Mouse (Mus musculus): ENCODE results near the gene Npr1. TPM values are rescaled to one million over a fixed set of nuclear protein-coding genes. Genes with fewer than 3 reads are reported as not detected.
A peak's percentile ranks its signal among the peaks of the same experiment; 100 is the strongest.

The Npr1 gene
- total and polyA plus RNA-seq, 2 experiments, result 5.6 to 13.2 TPM

- no peak overlapping the region for H3K4me3 ChIP-seq (ENCODE audit: insufficient read depth, low read depth, low read length)
- no peak for DNase-seq (ENCODE audit: extremely low read depth, low read depth, low spot score)
- WGBS, result 18% methylated on average over 3 of the region's 3 CpGs
These were observed 6.5 kb upstream of the Npr1 start for GRCm38 (mm10) chr3:90472213-90472612.

GRCm38 (mm10) chr3:90467618-90468300 lies 2.1 kb upstream of the Npr1 start:
- 98% methylated on average over 10 of the region's 10 CpGs for WGBS
- TF ChIP-seq POLR2A (IDR thresholded peaks at IDR 0.05; ENCODE audit: extremely low read depth, insufficient read depth, low read length), result no peak
- TF ChIP-seq CTCF (IDR thresholded peaks at IDR 0.05; ENCODE audit: low read depth, low read length), result no peak
- H3K4me3 ChIP-seq (ENCODE audit: insufficient read depth, low read depth, low read length), result no peak overlapping the region

More at GRCm38 (mm10) chr3:90472213-90472612, 6.5 kb upstream of the Npr1 start:
- TF ChIP-seq POLR2A (IDR thresholded peaks at IDR 0.05; ENCODE audit: extremely low read depth, insufficient read depth, low read length), result no peak
- TF ChIP-seq CTCF (IDR thresholded peaks at IDR 0.05; ENCODE audit: low read depth, low read length), result no peak
- Histone ChIP-seq H3K9ac (ENCODE audit: low read depth, low read length) (no peak overlapping the region), H3K79me2 (ENCODE audit: control insufficient read depth, insufficient read depth, low read length) (no peaks in the 10 kb centered on the region; the same call in 1 of the 2 replicates), H3K27ac (replicated peaks; ENCODE audit: insufficient read depth, low read depth, low read length) (no peak overlapping the region), H3K4me1 (ENCODE audit: control insufficient read depth, insufficient read depth, low read length) (peaks cover 3% of the 10 kb centered on the region; the same call in 1 of the 2 replicates), H3K27me3 (ENCODE audit: control insufficient read depth, insufficient read depth, low read length) (no peaks in the 10 kb centered on the region), H3K36me3 (ENCODE audit: control insufficient read depth, insufficient read depth, low read length) (no peaks in the 10 kb centered on the region)

DNA sequence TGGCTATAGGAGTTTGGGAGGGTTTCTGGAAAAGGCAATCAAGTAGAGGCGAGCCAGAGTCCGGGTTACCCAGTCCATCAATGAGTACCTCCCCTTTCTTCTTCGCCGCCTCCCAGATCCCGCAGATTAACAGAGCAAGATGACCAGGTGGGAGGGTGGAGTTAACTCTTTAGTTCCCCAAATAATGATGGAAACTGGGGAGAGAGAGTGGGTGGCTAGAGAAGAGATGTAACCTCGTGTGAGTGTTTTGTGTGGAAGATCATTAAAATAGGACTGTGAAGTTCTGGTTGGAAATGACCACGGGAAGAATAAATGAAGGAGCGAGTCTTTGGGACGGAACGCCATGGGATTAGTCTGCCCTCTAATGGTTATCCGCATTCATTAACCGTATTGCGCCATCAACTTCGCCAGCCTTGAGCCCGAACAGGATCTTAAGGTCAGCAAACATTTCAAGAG lies 673 bp upstream of the Npr1 start:
- no peaks in the 10 kb centered on the region for H3K4me1 ChIP-seq (ENCODE audit: control insufficient read depth, insufficient read depth, low read length)
- TF ChIP-seq CTCF (IDR thresholded peaks at IDR 0.05; ENCODE audit: low read depth, low read length) (peak; percentile 73), POLR2A (IDR thresholded peaks at IDR 0.05; ENCODE audit: extremely low read depth, insufficient read depth, low read length) (no peak)
- no peaks in the 10 kb centered on the region for H3K36me3 ChIP-seq (ENCODE audit: control insufficient read depth, insufficient read depth, low read length)
- peak overlapping the region; percentile 48 for H3K9ac ChIP-seq (ENCODE audit: low read depth, low read length)
- peak; percentile 77 for DNase-seq (ENCODE audit: extremely low read depth, low read depth, low spot score)
- no peaks in the 10 kb centered on the region; the same call in 1 of the 2 replicates for H3K79me2 ChIP-seq (ENCODE audit: control insufficient read depth, insufficient read depth, low read length)
- peak overlapping the region; percentile 83 for H3K4me3 ChIP-seq (ENCODE audit: insufficient read depth, low read depth, low read length)
- WGBS, result under 1% methylated on average over 15 of the region's 15 CpGs
- 0 out of 2 replicates have a peak overlapping the region, but pooled peaks have one; percentile 11 for H3K27ac ChIP-seq (replicated peaks; ENCODE audit: insufficient read depth, low read depth, low read length)
- peaks cover 13% of the 10 kb centered on the region for H3K27me3 ChIP-seq (ENCODE audit: control insufficient read depth, insufficient read depth, low read length)

More at GRCm38 (mm10) chr3:90467618-90468300, 2.1 kb upstream of the Npr1 start:
- Histone ChIP-seq H3K9ac (ENCODE audit: low read depth, low read length) (no peak overlapping the region), H3K79me2 (ENCODE audit: control insufficient read depth, insufficient read depth, low read length) (no peaks in the 10 kb centered on the region; the same call in 1 of the 2 replicates), H3K27me3 (ENCODE audit: control insufficient read depth, insufficient read depth, low read length) (peaks cover 13% of the 10 kb centered on the region), H3K36me3 (ENCODE audit: control insufficient read depth, insufficient read depth, low read length) (no peaks in the 10 kb centered on the region), H3K27ac (replicated peaks; ENCODE audit: insufficient read depth, low read depth, low read length) (no peak overlapping the region), H3K4me1 (ENCODE audit: control insufficient read depth, insufficient read depth, low read length) (no peaks in the 10 kb centered on the region)
- no peak for DNase-seq (ENCODE audit: extremely low read depth, low read depth, low spot score)

- H3K4me1 ChIP-seq (ENCODE audit: control insufficient read depth, insufficient read depth, low read length), result no peaks in the 10 kb centered on the region
- H3K27ac ChIP-seq (replicated peaks; ENCODE audit: insufficient read depth, low read depth, low read length), result peak overlapping the region; percentile 50
- H3K9ac ChIP-seq (ENCODE audit: low read depth, low read length), result peak overlapping the region; percentile 82
- DNase-seq (ENCODE audit: extremely low read depth, low read depth, low spot score), result no peak
- peaks cover 13% of the 10 kb centered on the region for H3K27me3 ChIP-seq (ENCODE audit: control insufficient read depth, insufficient read depth, low read length)
- H3K4me3 ChIP-seq (ENCODE audit: insufficient read depth, low read depth, low read length), result peak overlapping the region; percentile 83
- no peaks in the 10 kb centered on the region; the same call in 1 of the 2 replicates for H3K79me2 ChIP-seq (ENCODE audit: control insufficient read depth, insufficient read depth, low read length)
- no peaks in the 10 kb centered on the region for H3K36me3 ChIP-seq (ENCODE audit: control insufficient read depth, insufficient read depth, low read length)
- 2% methylated on average over 75 of the region's 75 CpGs for WGBS
- no peak for TF ChIP-seq CTCF (IDR thresholded peaks at IDR 0.05; ENCODE audit: low read depth, low read length)
These were observed 483 bp downstream of the Npr1 start for GRCm38 (mm10) chr3:90465081-90465685.

DNA sequence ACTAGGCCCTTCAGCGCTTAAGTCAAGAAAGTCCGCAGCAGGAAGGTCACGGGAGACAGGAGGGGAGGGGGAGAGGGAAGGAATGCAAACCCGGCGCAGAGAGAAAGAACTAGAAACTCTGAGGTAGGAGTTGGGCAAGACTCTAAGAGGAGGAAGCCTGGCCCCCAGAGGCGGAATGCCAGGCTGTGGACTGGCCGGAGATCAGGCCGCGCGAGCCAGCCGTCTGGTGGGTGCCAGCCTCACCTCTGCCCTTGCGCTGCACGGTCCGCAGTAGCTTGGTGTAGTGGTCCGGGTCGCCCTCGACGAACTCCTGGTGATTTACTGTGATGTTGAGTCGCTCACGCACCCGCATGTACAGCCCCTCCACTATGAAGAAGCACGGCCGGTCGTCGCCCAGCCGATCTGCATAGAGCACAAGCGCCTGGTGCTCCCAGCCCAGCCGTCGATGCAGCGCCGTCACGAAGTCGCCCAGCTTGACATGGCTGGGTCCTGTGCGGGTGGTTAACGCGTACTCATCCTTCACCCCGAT lies 1.1 kb downstream of the Npr1 start:
- peak overlapping the region; percentile 83 for H3K4me3 ChIP-seq (ENCODE audit: insufficient read depth, low read depth, low read length)
- no peak for DNase-seq (ENCODE audit: extremely low read depth, low read depth, low spot score)
- H3K79me2 ChIP-seq (ENCODE audit: control insufficient read depth, insufficient read depth, low read length), result no peaks in the 10 kb centered on the region; the same call in 1 of the 2 replicates
- TF ChIP-seq CTCF (IDR thresholded peaks at IDR 0.05; ENCODE audit: low read depth, low read length), result no peak
- no peaks in the 10 kb centered on the region for H3K36me3 ChIP-seq (ENCODE audit: control insufficient read depth, insufficient read depth, low read length)
- WGBS, result 44% methylated on average over 37 of the region's 37 CpGs
- peaks cover 13% of the 10 kb centered on the region for H3K27me3 ChIP-seq (ENCODE audit: control insufficient read depth, insufficient read depth, low read length)
- H3K9ac ChIP-seq (ENCODE audit: low read depth, low read length), result peak overlapping the region; percentile 82
- peak overlapping the region; percentile 50 for H3K27ac ChIP-seq (replicated peaks; ENCODE audit: insufficient read depth, low read depth, low read length)
- H3K4me1 ChIP-seq (ENCODE audit: control insufficient read depth, insufficient read depth, low read length), result no peaks in the 10 kb centered on the region
